Mouse (Mus musculus) forebrain, embryonic 16.5 days (tissue): Measurements from ENCODE around the gene Coq8a. TPM values are rescaled to one million over a fixed set of nuclear protein-coding genes. Genes with fewer than 3 reads are reported as not detected.

ENCODE experiments used
- ATAC-seq: fragments of 200-750 bp; cut with Nextera tagmentation; 2 replicates; pipeline ENCODE4 v1.8.0; 2017; ENCODE audit warnings: mild to moderate bottlenecking, moderate library complexity
- H3K27ac ChIP-seq: fragments of 300-500 bp; sonication (generic); 2 replicates; pipeline ENCODE4 v1.5.1; 2014; ENCODE audit warnings: low read length, control low read depth
- H3K27me3 ChIP-seq: fragments of 300-500 bp; sonication (generic); replicated peaks from 2 replicates; pipeline ENCODE4 v1.6.1; 2014; ENCODE audit warnings: low read length; ENCODE audit not compliant: control insufficient read depth, insufficient read depth
- H3K36me3 ChIP-seq: fragments of 300-500 bp; sonication (generic); 2 replicates; pipeline ENCODE4 v1.6.1; 2014; ENCODE audit not compliant: control insufficient read depth, insufficient read depth
- H3K4me1 ChIP-seq: fragments of 300-500 bp; sonication (generic); replicated peaks from 2 replicates; pipeline ENCODE4 v1.6.1; 2014; ENCODE audit warnings: low read length; ENCODE audit not compliant: control insufficient read depth, insufficient read depth
- H3K4me2 ChIP-seq: fragments of 300-500 bp; sonication (generic); 2 replicates; pipeline ENCODE4 v1.6.1; 2014; ENCODE audit warnings: mild to moderate bottlenecking, low read length, control low read depth
- H3K4me3 ChIP-seq: fragments of 300-500 bp; sonication (generic); replicated peaks from 2 replicates; pipeline ENCODE4 v1.5.1; 2014; ENCODE audit warnings: mild to moderate bottlenecking, low read length, control low read depth
- H3K9ac ChIP-seq: fragments of 300-500 bp; sonication (generic); replicated peaks from 2 replicates; pipeline ENCODE4 v1.6.1; 2014; ENCODE audit warnings: low read depth, low read length, control low read depth
- H3K9me3 ChIP-seq: fragments of 300-500 bp; sonication (generic); 2 replicates; pipeline ENCODE4 v1.6.1; 2016; ENCODE audit warnings: low read length; ENCODE audit not compliant: control insufficient read depth
- WGBS: fragments of 180-500 bp; shearing (Covaris S2); extraction: QIAGEN DNeasy Blood & Tissue Kit; methylation state at CpG from one replicate; pipeline ENCODE4 v1.1.7; 2014; 5-methylcytosine and 5-hydroxymethylcytosine counted together
- polyA plus RNA-seq: library from polyadenylated mRNA; unstranded; fragments of >200 nt; fragmentation: Nextera tagmentation; extraction: Ambion mirVana; gene quantifications from 2 replicates; pipeline ENCODE4 v1.2.1, GENCODE M21; 2015

Coq8a gene
- polyA plus RNA-seq, 1 experiment from 2014 or later, result 5.1 TPM

GRCm38 (mm10) chr1:180208370-180208769 is 9.0 kb upstream of the Coq8a start:
- H3K9me3 ChIP-seq, result no peaks in the 10 kb centered on the region
- H3K27me3 ChIP-seq, result no peaks in the 10 kb centered on the region
- no peak overlapping the region for H3K27ac ChIP-seq
- no peak overlapping the region for H3K9ac ChIP-seq
- 80% methylated on average over 3 of the region's 3 CpGs for WGBS
- H3K4me2 ChIP-seq, result no peak overlapping the region
- H3K4me1 ChIP-seq, result no peaks in the 10 kb centered on the region
- no peaks in the 10 kb centered on the region for H3K36me3 ChIP-seq
- no peak for ATAC-seq
- H3K4me3 ChIP-seq, result no peak overlapping the region

GRCm38 (mm10) chr1:180200722-180201121 is 1.3 kb upstream of the Coq8a start:
- no peak overlapping the region for H3K27ac ChIP-seq
- ATAC-seq, result no peak
- H3K4me1 ChIP-seq, result peaks cover 4% of the 10 kb centered on the region; the same call in 1 of the 2 replicates
- no peaks in the 10 kb centered on the region for H3K27me3 ChIP-seq
- no peaks in the 10 kb centered on the region for H3K9me3 ChIP-seq
- no peak overlapping the region for H3K4me2 ChIP-seq
- no peak overlapping the region for H3K9ac ChIP-seq
- no peak overlapping the region for H3K4me3 ChIP-seq
- WGBS, result 67% methylated on average over 5 of the region's 5 CpGs
- no peaks in the 10 kb centered on the region for H3K36me3 ChIP-seq

GRCm38 (mm10) chr1:180199715-180200050 is 281 bp upstream of the Coq8a start:
- Histone ChIP-seq H3K9me3 (no peaks in the 10 kb centered on the region), H3K4me3 (no peak overlapping the region), H3K27me3 (peaks cover 3% of the 10 kb centered on the region; the same call in 1 of the 2 replicates), H3K4me2 (no peak overlapping the region), H3K27ac (no peak overlapping the region), H3K4me1 (peaks cover 12% of the 10 kb centered on the region), H3K36me3 (no peaks in the 10 kb centered on the region), H3K9ac (no peak overlapping the region)
- WGBS, result 74% methylated on average over 4 of the region's 4 CpGs
- ATAC-seq, result no peak

GRCm38 (mm10) chr1:180197956-180198355 is 1.4 kb downstream of the Coq8a start:
- WGBS, result 91% methylated on average over 3 of the region's 3 CpGs
- no peak overlapping the region for H3K4me2 ChIP-seq
- H3K27ac ChIP-seq, result no peak overlapping the region
- peaks cover 7% of the 10 kb centered on the region; the same call in 1 of the 2 replicates for H3K27me3 ChIP-seq
- H3K4me1 ChIP-seq, result peaks cover 12% of the 10 kb centered on the region
- no peak overlapping the region for H3K9ac ChIP-seq
- H3K9me3 ChIP-seq, result no peaks in the 10 kb centered on the region
- ATAC-seq, result no peak
- no peaks in the 10 kb centered on the region for H3K36me3 ChIP-seq
- H3K4me3 ChIP-seq, result no peak overlapping the region

- Histone ChIP-seq H3K27ac (no peak overlapping the region), H3K4me1 (peaks cover 12% of the 10 kb centered on the region), H3K27me3 (peaks cover 7% of the 10 kb centered on the region; the same call in 1 of the 2 replicates), H3K9me3 (no peaks in the 10 kb centered on the region), H3K4me2 (peak overlapping the region; percentile 56), H3K4me3 (peak overlapping the region; percentile 56), H3K9ac (no peak overlapping the region; the same call in 1 of the 2 replicates), H3K36me3 (no peaks in the 10 kb centered on the region)
- 79% methylated on average over 9 of the region's 9 CpGs for WGBS
- ATAC-seq, result no peak
Measured at GRCm38 (mm10) chr1:180196508-180196907, 2.9 kb downstream of the Coq8a start.

- Histone ChIP-seq H3K9ac (peak overlapping the region; percentile 43), H3K4me3 (peak overlapping the region; percentile 56), H3K4me2 (peak overlapping the region; percentile 73), H3K9me3 (no peaks in the 10 kb centered on the region), H3K27ac (no peak overlapping the region), H3K36me3 (no peaks in the 10 kb centered on the region), H3K4me1 (peaks cover 12% of the 10 kb centered on the region), H3K27me3 (peaks cover 7% of the 10 kb centered on the region; the same call in 1 of the 2 replicates)
- peak; percentile 100 for ATAC-seq
- WGBS, result under 1% methylated on average over 57 of the region's 57 CpGs
Measured at GRCm38 (mm10) chr1:180195703-180196381, 3.6 kb downstream of the Coq8a start.

GRCm38 (mm10) chr1:180194781-180195471 is 4.5 kb downstream of the Coq8a start:
- peaks cover 12% of the 10 kb centered on the region for H3K4me1 ChIP-seq
- no peak overlapping the region for H3K9ac ChIP-seq
- no peak for ATAC-seq
- 30% methylated on average over 9 of the region's 9 CpGs for WGBS
- no peaks in the 10 kb centered on the region for H3K36me3 ChIP-seq
- peak overlapping the region; percentile 56 for H3K4me3 ChIP-seq
- H3K27me3 ChIP-seq, result peaks cover 7% of the 10 kb centered on the region; the same call in 1 of the 2 replicates
- no peak overlapping the region for H3K27ac ChIP-seq
- no peaks in the 10 kb centered on the region for H3K9me3 ChIP-seq
- peak overlapping the region; percentile 73 for H3K4me2 ChIP-seq

GRCm38 (mm10) chr1:180194048-180194447 is 5.4 kb downstream of the Coq8a start:
- ATAC-seq, result no peak
- WGBS, result 83% methylated on average over 9 of the region's 9 CpGs

GRCm38 (mm10) chr1:180193391-180193935 is 5.9 kb downstream of the Coq8a start:
- no peak overlapping the region for H3K27ac ChIP-seq
- H3K9me3 ChIP-seq, result no peaks in the 10 kb centered on the region
- no peak overlapping the region for H3K9ac ChIP-seq
- ATAC-seq, result no peak
- no peak overlapping the region for H3K4me3 ChIP-seq
- peaks cover 7% of the 10 kb centered on the region; the same call in 1 of the 2 replicates for H3K27me3 ChIP-seq
- peaks cover 12% of the 10 kb centered on the region for H3K4me1 ChIP-seq
- no peak overlapping the region for H3K4me2 ChIP-seq
- 78% methylated on average over 8 of the region's 8 CpGs for WGBS
- no peaks in the 10 kb centered on the region for H3K36me3 ChIP-seq

More at GRCm38 (mm10) chr1:180194048-180194447, 5.4 kb downstream of the Coq8a start:
- H3K27ac ChIP-seq, result no peak overlapping the region
- peaks cover 12% of the 10 kb centered on the region for H3K4me1 ChIP-seq
- no peaks in the 10 kb centered on the region for H3K9me3 ChIP-seq
- peaks cover 7% of the 10 kb centered on the region; the same call in 1 of the 2 replicates for H3K27me3 ChIP-seq
- H3K36me3 ChIP-seq, result no peaks in the 10 kb centered on the region
- no peak overlapping the region for H3K4me2 ChIP-seq
- no peak overlapping the region for H3K9ac ChIP-seq
- no peak overlapping the region for H3K4me3 ChIP-seq
